Mouse (Mus musculus): ENCODE data around the gene Gm6040.

- no peak for TF ChIP-seq EP300 (IDR thresholded peaks at IDR 0.05; ENCODE audit: low read depth)
- TF ChIP-seq CTCF (IDR thresholded peaks at IDR 0.05; ENCODE audit: low read depth) = no peak
Measured at GRCm38 (mm10) chr8:20892369-20892768, 29.5 kb downstream of the Gm6040 start, which contains the start of gene Defb33.
